Mouse (Mus musculus) T-helper 1 cell (primary cell): ENCODE data around the gene Ftsj3.
"Not testable (repeated sequence)": the region's sequence is repeated elsewhere in the genome, so short reads cannot be mapped to it uniquely, and the experiment has no call there.

Experiments
- in situ Hi-C: fragments of 300-600 bp; cut with MboI, MseI; formaldehyde crosslinking; loops from one replicate; pipeline ENCODE4 v1.15.1; 2025; ENCODE audit warnings: high pct_unique_total_duplicates

The Ftsj3 gene

DNA sequence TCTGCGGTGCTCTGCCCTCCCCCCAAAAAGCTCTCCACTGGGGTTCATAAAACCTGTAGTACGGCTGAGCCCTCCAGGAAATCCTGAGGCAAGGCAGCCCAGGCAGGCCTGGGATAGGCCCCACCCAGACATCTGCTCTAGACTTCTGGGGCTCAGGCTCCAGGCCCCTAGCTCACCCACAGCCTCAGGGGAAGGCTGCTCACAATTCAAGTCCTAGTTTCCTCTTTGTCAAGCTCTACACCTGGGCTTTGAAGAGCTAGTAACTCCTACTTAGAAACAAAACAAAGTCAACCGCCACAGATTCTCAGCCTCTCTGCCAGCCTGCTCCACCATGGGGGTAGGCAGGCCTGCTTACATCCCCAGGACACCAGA is 13.2 kb upstream of the Ftsj3 start:
- in situ Hi-C loops: no loop called here

DNA sequence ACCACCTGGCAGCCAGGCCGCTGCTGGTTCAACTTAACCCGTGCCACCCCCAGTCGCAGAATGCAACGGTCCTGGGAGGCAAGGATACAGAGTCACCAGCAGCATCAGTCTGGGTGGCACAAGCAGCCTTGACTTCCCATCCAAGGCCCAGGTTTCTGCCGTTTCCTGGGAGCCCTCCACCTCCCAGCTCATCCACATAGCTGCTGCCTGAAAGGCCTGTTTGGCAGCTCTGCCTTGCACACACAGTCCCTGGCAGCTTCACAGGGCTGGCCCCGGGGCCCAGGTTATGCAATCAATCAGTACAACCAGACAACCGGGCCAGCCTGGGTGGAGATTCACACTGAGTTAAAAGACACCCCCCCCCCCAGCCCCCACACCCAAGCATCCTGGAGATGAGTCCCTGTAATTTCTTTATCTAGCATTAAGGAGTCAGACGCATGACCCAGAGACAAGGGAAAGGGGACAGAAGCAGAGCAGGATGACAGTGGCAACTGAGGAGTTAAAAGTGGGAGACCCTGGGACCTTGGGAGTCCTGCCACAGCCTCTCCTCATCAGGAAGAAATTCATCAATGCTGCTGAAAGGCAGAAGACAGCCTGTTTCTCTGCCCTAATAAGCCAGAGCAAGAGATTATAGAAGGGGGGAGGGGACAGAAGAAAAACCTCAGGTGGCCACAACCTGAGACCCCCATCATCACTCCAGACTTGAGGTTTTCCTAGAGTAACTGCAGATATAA is 12.6 kb upstream of the Ftsj3 start:
- in situ Hi-C loops: no loop called here

DNA sequence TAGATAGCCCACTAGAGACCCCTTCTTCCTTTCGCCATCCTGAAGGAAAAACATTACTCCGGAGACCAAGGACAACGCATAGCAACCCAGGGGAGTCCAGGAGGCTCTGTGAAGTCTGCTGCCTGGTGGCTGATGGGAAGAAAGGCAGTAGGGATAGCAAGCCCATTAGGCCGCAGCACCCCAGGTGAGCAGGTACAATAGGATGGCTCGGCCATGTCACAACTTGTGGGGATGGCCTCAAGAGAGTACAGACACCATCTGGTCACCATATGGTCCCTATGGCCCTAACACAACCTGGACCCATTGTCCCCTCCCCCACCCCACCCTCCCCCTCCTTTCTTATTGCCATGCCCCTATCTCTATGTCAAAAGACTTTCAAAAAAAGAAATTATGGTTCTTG is 12.0 kb upstream of the Ftsj3 start:
- in situ Hi-C loops: no loop called here

DNA sequence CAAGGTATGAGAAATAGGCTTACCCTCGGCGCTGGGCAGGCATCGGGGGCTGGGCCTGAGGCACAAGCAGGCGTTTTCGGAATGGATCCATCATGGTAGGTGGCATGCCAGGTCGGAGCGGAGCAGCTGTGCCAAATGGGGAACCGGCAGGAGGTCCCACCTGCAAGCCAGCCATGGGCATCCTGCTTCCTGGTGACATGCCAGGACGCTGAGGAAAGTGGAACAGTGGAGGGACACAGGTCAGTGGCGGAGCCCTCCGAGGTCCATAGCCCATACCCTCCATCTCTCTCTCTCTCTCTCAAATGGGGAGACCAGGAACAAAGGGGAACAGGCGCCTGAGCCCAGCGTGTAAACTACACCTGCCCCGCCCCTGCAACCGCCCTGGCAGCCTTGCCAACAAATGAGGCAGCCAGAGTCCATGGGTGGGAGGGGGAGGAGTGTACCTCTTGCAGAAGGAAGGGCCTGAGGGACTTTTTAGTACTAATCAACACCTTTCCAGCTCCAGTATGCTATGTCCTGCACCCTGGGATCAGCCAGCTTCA is 11.5 kb upstream of the Ftsj3 start:
- in situ Hi-C loops: no loop called here

DNA sequence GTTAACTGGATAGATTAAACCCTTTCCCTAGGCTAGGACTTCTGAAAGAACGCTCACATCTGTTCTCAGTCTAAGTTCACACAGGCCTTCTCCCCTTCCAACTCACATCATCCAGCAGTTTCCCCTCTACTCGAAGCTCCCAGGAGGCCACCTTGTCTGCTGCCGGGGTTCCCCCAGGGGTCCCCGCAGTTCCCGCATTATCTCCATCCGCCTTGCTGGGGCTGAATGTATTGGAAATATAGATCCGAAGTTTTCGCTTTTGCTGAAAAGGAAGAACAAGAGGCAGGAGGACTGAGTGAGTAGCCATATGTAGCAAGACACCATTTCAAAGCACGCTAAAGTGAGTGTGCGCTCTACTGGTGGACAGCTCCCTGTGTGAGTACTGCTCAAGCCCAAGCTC is 10.6 kb upstream of the Ftsj3 start:
- in situ Hi-C loops: no loop called here

DNA sequence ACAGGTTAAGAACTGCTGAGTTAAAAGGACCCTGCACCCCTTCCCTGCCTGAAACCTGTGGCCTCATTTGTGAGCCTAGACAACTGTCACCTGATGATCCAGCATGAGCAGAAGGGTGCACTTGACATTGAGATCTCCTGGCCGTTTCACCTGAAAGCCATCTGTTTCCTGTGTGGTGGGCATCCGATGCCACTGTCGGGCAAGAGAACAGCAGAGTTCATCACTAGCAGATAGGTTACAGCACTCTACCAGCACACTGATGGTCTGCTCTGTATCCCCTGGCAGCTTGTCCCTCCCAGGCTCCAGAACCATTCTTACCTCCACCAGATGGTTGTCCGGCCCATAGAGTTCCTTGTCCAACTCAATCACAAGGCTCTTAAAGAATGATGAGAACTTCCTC is 9.7 kb upstream of the Ftsj3 start:
- in situ Hi-C loops: no loop called here

DNA sequence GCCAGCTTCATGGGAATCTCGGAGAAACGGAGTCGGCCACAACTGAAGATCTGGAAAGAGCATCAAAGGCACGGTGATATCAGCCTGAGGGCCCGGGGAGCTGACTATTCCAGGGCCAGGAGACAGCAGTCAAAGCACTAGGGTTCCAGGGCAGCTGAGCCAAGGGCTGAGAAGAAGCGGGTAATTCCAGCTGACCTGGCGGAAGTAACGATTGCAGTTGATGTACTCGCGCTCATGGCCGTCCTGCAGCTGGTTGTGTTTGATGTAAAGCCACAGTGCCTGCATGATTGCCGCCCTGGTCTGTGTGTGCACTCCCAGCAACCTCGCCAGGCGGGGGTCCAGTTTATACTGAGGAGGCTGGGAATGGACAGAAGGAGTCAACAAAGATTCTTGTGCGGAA is 9.1 kb upstream of the Ftsj3 start:
- in situ Hi-C loops: loop anchor here (5.0 kb wide), 1 partner anchor 43 kb away; no protein-coding TSS in a partner anchor

DNA sequence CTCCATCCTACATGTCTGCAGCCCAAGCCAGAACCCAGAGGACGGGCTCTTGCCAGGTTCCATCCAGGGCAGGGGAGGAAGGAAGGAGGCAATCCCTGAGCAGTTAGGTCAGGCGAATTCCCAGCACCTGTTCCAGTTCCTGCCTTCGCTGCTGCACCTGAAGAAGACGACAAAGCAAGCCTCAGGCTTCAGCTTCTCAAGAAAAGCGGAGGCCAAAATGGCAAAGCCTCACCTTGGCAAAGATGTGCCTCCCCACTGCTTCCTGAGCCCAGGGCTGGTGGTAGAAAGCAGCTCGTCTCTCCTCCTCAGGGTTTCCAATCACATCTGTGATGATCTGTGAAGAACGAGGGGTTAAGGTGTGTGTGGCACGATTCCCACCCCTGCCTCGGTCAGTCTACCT is 8.1 kb upstream of the Ftsj3 start:
- in situ Hi-C loops: loop anchor here (5.0 kb wide), 1 partner anchor 42 kb away; no protein-coding TSS in a partner anchor

DNA sequence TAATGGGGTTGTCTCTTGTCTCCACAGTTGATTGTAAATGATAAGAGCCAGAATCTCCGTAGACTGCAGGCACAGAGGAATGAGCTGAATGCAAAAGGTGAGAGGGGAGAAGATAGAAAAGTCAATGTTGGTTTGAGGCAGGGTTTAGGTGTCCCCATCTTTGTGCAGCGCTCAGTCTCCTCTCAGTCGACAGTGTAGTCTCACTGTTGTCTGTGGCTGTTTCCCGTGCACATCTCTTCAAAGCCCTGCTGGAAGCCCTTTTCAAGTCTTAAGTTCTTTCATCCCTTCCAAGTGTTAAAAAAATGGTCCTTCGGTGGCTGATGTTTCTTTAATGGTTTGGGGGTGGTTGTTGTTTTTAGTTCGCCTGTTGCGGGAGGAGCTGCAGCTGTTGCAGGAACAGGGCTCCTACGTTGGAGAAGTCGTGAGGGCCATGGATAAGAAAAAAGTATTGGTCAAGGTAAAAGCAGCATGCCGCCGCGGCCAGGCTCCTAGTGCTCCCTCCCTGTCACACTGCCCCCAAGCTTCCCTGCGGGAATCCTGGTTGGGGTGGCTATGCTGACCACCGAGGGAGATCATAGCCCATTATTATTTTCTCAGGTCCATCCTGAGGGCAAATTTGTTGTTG is 5.1 kb upstream of the Ftsj3 start:
- in situ Hi-C loops: loop anchor here (5.0 kb wide), 1 partner anchor 39 kb away; no protein-coding TSS in a partner anchor

DNA sequence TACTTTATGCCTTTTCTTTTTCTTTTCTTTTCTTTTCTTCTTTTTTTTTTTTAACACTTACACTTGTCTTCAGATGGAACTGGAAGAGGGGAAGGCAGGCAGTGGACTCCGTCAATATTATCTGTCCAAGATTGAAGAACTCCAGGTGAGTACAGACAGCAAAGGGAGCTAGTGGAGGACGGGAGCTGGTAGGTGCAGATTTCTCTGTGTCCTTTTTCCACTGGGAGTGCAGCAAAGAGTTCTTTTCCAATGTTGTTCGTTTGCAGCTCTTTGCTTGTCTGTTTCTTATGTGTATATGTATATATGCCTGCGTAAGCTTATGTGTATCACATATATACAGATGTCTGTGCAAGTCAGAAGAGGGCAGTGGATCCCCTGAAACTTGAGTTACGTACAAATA is 896 bp upstream of the Ftsj3 start:
- in situ Hi-C loops: no loop called here

DNA sequence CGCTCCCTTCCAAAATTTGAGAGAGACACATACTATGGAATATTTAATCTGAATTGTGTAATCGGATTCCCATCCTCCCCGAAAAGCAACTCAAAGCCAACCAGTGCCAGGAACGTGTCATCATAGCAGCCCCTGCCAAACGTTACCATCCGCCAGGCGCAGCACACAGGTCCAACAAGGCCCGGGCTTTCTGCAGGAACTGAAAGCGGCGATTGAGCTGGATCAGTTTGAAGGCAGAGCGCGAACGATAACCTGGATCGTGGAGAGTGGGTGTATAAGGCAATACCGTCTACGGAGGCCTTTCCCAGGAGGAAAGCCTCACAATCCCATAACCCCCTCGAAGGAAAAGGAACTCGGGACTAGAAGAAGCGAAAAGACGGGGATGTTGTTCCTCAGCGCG is 705 bp downstream of the Ftsj3 start:
- in situ Hi-C loops: no loop called here

DNA sequence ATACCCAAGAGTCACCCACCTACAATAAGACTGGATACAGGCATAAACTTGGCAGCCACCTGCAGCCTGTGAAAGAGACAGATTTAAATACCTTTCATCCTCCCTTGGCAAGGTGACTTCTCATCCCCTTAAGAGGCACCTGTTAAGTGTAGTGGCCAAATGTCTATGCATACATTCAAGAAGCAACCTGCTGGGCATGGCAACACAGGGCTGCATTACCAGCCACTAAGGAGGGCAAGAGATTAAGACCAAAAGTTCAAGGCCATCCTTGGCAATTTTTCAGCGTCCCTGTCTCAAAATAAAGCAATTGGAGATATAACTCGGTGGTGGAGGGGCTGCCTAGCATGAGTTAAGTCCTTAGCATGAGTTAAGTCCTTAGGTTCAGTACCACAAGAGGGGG is 1.1 kb downstream of the Ftsj3 start:
- in situ Hi-C loops: no loop called here

DNA sequence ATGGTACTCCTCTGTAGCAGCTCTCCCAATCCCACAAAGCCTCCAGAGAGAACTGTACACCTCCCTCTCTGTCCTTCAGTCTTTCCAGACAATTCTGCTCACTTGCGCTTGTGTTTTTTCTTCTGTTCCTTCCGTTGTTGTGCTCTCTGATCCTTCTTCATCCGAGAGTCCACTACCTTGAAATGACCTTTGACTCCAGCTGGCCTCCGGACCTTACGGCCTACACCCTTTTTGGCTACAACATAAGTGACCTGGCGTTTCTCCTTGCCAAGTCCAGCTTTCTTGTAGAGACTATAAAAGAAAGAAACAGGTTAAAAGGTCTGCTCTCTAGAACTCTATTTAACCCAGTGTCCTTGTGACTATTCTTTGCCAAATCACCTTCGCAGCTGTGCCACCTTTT is 6.6 kb downstream of the Ftsj3 start:
- in situ Hi-C loops: loop anchor here (10.0 kb wide), 1 partner anchor 1725 kb away; no protein-coding TSS in a partner anchor

DNA sequence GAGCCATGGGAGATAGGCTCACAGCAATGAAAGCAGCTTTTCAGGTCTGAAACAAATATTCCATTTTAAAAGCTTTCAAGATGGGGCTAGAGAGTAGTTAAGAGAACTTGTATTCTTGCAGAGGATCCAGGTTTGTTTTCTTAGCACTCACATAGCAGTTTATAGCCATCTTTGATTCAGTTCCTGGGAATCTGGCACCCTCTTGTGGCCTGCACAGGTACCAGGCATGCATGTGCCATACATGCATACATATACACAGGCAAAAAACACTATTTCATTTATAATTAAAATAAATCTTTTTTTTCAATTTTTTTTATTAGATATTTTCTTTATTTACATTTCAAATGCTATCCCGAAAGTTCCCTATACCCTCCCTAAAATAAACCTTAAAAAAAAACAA is 9.0 kb downstream of the Ftsj3 start:
- in situ Hi-C loops: loop anchor here (10.0 kb wide), 1 partner anchor 1722 kb away; no protein-coding TSS in a partner anchor

DNA sequence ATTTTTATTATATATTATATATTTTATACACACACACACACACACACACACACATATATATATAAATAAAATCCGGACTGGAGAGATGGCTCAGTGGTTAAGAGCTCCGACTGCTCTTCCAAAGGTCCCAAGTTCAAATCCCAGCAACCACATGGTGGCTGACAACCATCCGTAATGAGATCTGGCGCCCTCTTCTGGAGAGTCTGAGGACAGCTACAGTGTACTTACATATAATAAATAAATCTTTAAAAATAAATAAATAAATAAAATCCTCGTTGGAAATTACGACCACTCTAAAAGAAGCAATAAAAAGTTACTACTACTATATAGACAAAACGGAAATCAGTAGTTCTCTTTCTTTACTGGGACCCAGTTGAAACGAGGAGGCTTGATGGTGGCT is 21.9 kb downstream of the Ftsj3 start:
- in situ Hi-C loops: not testable (repeated sequence)

DNA sequence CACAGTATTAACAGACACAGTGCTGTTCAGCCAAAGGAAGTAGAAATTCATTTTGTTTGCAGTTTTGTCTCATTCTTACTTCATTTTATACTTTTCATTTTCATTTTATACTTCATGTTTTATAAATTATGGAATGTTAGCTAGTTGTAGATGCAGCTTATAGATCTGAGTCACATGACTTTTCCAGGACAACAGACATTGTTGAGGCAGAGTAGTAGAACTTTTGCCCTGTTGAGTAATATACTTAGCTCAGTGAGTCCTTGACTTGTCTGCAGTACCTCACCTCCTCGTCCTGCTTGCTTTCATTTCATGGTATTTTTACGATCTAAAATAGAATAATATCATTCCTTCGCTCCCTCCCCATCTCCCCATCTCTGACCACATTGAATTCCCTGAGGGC is 35.3 kb downstream of the Ftsj3 start:
- in situ Hi-C loops: loop anchor here (5.0 kb wide), 1 partner anchor 42 kb away; no protein-coding TSS in a partner anchor

DNA sequence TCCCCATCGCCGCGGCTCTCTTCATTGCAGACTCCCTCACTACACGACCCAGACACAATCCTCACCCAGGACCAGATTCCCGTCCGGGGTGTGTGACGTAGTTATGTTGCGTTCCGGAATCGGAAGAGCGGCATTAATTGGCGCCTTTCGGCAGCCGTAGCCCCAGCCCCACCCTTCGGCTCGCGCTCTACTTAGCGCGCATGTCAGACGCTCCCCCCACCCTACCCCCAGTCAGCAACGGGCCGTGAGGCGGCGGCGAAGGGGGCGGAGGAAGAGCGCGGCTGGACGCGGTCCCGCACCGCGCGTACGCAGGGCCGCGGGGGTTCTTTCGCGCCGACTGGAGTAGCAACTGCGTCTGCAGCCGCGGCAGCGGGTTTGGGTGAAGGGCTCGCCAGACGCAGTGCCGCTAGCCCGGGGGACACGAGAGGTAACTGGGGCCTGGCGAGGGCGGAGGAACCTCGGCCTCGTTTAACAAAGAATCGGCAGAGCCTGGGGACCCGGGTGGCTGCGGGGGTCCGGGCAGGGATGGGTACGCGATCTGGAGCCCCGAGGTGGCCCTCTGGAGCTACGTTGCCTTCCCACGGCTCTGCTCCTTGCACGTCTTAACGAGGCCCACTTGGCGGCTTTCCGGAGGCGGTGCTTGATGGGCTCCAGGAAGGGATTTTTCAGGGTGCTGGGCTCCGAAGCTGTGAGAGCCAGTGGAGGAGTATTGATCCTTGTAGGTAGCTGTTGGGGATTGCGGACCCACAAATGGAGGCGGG is 39.0 kb downstream of the Ftsj3 start, which contains the start of gene Ddx42:
Ddx42 (plus strand) TSS at position 197 of the 761 bp plus-strand sequence.
- in situ Hi-C loops: no loop called here

DNA sequence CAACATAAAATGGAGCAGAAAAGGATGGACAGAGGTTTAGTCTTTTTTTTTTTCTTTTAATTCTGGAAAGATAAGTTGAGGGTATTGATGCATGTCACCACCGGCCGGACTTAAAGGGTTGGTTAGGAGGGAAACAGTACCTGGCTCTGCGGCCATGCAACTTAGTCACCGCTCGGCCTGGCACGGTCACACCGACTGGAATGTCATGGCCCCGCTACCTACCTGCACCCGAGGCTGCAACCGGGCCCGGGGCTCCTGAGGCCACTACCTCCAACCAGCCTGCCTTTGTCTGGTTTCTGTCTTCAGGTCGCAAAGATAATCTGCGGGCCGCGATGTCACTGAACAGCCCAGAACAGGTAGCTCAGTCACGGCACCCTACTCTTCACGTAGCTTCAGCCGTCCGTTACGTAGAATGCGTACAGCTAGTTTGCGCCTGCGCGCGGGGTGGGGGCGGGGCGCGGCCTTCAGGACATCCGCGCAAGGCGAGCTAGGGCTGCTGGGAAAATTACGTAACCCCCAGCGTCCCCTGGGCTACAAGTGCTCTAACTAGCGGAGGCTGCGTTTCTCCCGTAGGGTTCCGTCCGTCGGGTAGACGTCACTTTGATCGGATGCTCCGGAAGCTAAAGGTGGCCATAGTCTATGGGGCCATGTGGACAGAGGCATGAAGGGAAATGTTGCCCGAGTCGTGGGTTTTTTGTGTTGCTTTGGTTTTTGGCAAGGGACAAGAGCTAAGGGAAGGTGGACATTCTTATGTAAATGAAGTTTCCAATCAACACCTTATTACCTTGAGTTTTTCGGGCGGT is 39.8 kb downstream of the Ftsj3 start, which contains the start of gene Ccdc47:
Ccdc47 (minus strand) TSS at position 418 of the 803 bp plus-strand sequence.
- in situ Hi-C loops: no loop called here

DNA sequence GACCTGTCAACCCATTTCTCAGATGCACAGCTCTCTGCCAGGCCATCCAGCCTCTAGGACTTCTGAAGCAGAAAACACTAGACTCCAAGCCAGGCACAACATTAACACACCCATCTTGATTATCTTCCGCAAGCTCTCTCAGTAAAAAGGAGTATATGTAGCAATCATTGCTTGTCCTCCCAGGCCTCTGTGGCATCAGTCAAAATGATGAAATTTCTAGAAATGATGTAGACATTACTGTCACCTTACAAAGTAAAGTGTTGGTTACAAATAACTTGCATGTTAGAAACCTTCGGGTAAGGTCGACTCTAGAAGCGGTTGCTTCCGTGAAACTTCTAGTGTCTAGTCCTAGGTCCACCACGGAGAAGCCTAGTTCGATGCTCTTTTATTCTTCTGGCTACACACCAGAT is 40.4 kb downstream of the Ftsj3 start:
- in situ Hi-C loops: no loop called here

DNA sequence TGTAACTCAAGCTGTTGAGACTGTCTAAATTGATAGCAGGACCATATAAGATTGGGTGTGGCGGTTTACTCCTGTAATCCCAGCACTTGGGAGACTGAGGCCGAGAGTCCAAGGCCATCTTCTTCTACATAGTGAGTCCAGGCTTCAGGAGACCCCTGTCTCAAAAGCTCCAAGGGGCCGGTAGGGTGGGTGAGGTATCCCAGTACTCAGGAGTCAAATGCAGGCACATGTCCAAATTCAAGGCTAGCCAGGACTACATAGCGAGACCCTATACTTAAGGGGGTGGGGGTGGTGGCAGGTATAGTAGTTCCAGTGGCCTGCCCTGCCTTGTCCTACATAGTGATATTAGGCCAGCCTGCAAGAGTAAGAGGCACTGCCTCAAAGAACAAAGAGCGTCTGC is 41.0 kb downstream of the Ftsj3 start:
- in situ Hi-C loops: no loop called here

DNA sequence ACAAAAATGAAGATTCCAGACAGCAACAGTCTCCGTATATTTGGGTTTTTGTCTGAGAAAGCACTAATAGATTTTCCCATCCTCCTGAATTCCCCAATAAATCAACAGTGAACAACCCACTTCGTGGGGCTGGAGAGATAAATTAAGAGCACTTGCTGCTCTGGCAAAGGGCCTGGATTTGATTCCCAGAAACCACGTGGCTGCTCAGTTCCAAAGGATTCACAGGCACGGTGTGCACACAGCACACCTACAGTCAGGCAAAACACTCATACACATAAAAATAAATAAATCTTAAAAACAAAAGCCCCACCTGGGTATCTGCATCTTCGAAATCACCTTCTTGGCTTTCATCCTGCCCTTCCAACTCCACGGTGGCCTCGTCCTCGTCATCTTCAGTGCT is 43.1 kb downstream of the Ftsj3 start:
- in situ Hi-C loops: no loop called here
